Mouse (Mus musculus) liver, adult 2 months (tissue): ENCODE data around the gene Cyp4a12a.
"Not testable (repeated sequence)": the region's sequence is repeated elsewhere in the genome, so short reads cannot be mapped to it uniquely, and the experiment has no call there.

Experiments
- CTCF ChIP-seq: fragments of 200-500 bp; IDR thresholded peaks from 2 replicates; pipeline ENCODE4 v1.5.1; 2011; ENCODE audit warnings: low read depth, low read length, control low read depth
- POLR2A ChIP-seq: fragments of 200-500 bp; IDR thresholded peaks from 2 replicates; pipeline ENCODE4 v1.6.1; 2011; ENCODE audit warnings: low read length, control low read depth; ENCODE audit not compliant: insufficient read depth; ENCODE audit errors: extremely low read depth

- not testable (repeated sequence) for TF ChIP-seq CTCF, POLR2A
These were observed 26.9 kb downstream of the Cyp4a12a start for GRCm38 (mm10) chr4:115325722-115326121.
